Mouse (Mus musculus) midbrain, embryonic 10.5 days (tissue): ENCODE results near the gene Sars. TPM values are rescaled to one million over a fixed set of nuclear protein-coding genes. Genes with fewer than 3 reads are reported as not detected.

Source experiments
- DNase-seq: peaks from one replicate; pipeline ENCODE4 v3.0.0-alpha.2; 2017; ENCODE audit warnings: low spot score
- H3K27ac ChIP-seq: fragments of 300-500 bp; sonication (generic); replicated peaks from 2 replicates; pipeline ENCODE4 v1.5.1; 2016; ENCODE audit warnings: mild to moderate bottlenecking
- H3K27me3 ChIP-seq: fragments of 300-500 bp; sonication (generic); 2 replicates; pipeline ENCODE4 v1.6.1; 2016; ENCODE audit warnings: low read depth, mild to moderate bottlenecking; ENCODE audit not compliant: poor library complexity, severe bottlenecking
- H3K36me3 ChIP-seq: fragments of 300-500 bp; sonication (generic); 2 replicates; pipeline ENCODE4 v1.6.1; 2016; ENCODE audit warnings: mild to moderate bottlenecking, moderate library complexity
- H3K4me1 ChIP-seq: fragments of 300-500 bp; sonication (generic); 2 replicates; pipeline ENCODE4 v1.6.1; 2016
- H3K4me3 ChIP-seq: fragments of 300-500 bp; sonication (generic); 2 replicates; pipeline ENCODE4 v1.5.1; 2016; ENCODE audit warnings: mild to moderate bottlenecking, moderate library complexity
- H3K9me3 ChIP-seq: fragments of 300-500 bp; sonication (generic); replicated peaks from 2 replicates; pipeline ENCODE4 v1.6.1; 2016; ENCODE audit warnings: mild to moderate bottlenecking
- WGBS: fragments of 180-500 bp; shearing (Covaris S2); methylation state at CpG from one replicate; pipeline ENCODE4 v1.1.7; 2016; 5-methylcytosine and 5-hydroxymethylcytosine counted together
- polyA plus RNA-seq: library from polyadenylated mRNA; unstranded; fragments of >200 nt; fragmentation: Nextera tagmentation; extraction: Ambion mirVana; gene quantifications from 2 replicates; pipeline ENCODE4 v1.2.1, GENCODE M21; 2016

The Sars gene
- polyA plus RNA-seq, 1 experiment from 2014 or later = 179 TPM

GRCm38 (mm10) chr3:108445366-108445705 lies 327 bp upstream of the Sars start:
- DNase-seq = no peak
- 13% methylated on average over 6 of the region's 6 CpGs for WGBS
- peaks cover 46% of the 10 kb centered on the region for H3K4me1 ChIP-seq
- no peaks in the 10 kb centered on the region for H3K27me3 ChIP-seq
- H3K4me3 ChIP-seq = peak overlapping the region; percentile 91
- H3K27ac ChIP-seq = peak overlapping the region; percentile 92
- no peaks in the 10 kb centered on the region for H3K9me3 ChIP-seq
- H3K36me3 ChIP-seq = peaks cover 24% of the 10 kb centered on the region

DNA sequence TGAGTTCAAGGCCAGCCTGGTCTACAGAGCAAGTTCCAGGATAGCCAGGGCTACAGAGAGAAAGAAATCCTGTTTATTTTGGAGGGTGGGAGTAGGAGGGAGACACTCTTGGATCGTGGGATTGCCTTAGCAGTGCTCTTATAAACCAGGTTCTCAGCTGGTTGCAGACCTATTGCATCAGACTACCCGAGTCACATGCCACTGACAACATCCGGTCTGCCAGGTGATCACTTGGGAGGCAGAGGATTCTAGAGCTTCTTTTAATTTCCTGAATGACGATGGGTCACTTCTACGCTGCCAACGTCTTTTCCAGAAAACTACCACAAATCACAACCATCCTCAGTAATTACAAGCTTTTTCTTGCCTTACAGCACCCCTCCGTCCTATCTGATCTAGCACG lies 980 bp downstream of the Sars start:
- Histone ChIP-seq H3K27ac (peak overlapping the region; percentile 92), H3K9me3 (no peaks in the 10 kb centered on the region)
- WGBS = 35% methylated on average over 8 of the region's 8 CpGs

DNA sequence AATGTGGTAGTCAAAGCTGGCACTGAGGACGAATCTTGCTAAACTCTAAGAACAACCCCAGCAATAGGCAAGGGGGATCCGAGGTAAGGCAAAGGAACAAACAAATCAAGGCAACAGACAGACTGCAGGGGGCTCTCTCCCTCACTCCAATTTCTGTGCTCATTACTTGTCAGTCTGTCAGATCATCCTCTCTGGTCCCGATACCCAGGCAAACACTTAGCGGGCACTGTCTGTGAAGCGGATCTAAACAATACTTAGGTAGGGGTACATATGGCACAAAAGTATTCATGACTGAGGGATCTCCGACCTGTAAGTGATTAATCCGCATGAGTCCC lies 8.7 kb downstream of the Sars start:
- Histone ChIP-seq H3K27me3 (no peaks in the 10 kb centered on the region), H3K27ac (peak overlapping the region; percentile 95), H3K36me3 (peaks cover 71% of the 10 kb centered on the region), H3K9me3 (no peaks in the 10 kb centered on the region), H3K4me1 (peaks cover 66% of the 10 kb centered on the region), H3K4me3 (no peak overlapping the region)
- no peak for DNase-seq
- 79% methylated on average over 7 of the region's 7 CpGs for WGBS

More for the DNA sequence above, 980 bp downstream of the Sars start:
- Histone ChIP-seq H3K27me3 (no peaks in the 10 kb centered on the region), H3K4me1 (peaks cover 46% of the 10 kb centered on the region), H3K4me3 (peak overlapping the region; percentile 91), H3K36me3 (peaks cover 34% of the 10 kb centered on the region)
- no peak for DNase-seq

DNA sequence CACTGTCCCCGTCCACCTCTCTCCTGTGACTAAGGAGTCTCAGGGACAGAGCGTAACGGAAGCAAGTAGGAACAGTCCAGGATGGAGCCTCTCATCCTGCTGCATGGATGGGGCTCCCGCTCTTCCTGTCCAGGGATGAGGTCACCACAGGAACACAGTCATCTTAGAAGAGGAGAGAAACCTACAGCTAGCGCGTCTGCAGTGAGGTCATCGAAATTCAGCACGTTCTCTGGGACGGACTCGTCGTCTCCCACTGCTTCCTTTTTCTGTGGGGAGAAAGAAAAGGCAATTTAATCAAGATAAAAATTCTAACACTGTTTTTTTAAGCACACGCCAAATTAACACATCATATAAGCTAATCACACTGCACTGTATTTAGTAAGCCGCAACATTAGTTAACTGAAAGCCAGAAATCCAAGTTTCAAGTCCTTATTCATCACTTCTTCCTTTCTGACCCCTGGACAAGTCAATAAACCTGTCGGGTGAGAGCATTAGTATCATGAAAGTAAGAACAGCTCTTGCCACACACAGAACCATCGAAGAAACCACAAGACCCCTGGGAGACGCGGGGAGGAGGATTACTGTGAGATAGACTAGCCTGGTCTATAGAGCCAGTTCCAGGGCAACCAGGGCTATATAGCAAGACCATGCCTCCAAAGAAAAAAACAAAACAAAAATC lies 9.2 kb downstream of the Sars start:
- no peaks in the 10 kb centered on the region for H3K9me3 ChIP-seq
- peak overlapping the region; percentile 0; the same call in 1 of the 2 replicates for H3K4me3 ChIP-seq
- H3K27me3 ChIP-seq = no peaks in the 10 kb centered on the region
- DNase-seq = no peak
- WGBS = 85% methylated on average over 17 of the region's 17 CpGs
- H3K27ac ChIP-seq = peak overlapping the region; percentile 95
- H3K4me1 ChIP-seq = peaks cover 66% of the 10 kb centered on the region
- peaks cover 71% of the 10 kb centered on the region for H3K36me3 ChIP-seq

GRCm38 (mm10) chr3:108433881-108434495 lies 11.0 kb downstream of the Sars start:
- no peaks in the 10 kb centered on the region for H3K27me3 ChIP-seq
- H3K9me3 ChIP-seq = no peaks in the 10 kb centered on the region
- H3K4me1 ChIP-seq = peaks cover 67% of the 10 kb centered on the region
- H3K27ac ChIP-seq = peak overlapping the region; percentile 95
- peaks cover 75% of the 10 kb centered on the region for H3K36me3 ChIP-seq
- H3K4me3 ChIP-seq = peak overlapping the region; percentile 41
- 17% methylated on average over 19 of the region's 19 CpGs for WGBS
- DNase-seq = no peak

DNA sequence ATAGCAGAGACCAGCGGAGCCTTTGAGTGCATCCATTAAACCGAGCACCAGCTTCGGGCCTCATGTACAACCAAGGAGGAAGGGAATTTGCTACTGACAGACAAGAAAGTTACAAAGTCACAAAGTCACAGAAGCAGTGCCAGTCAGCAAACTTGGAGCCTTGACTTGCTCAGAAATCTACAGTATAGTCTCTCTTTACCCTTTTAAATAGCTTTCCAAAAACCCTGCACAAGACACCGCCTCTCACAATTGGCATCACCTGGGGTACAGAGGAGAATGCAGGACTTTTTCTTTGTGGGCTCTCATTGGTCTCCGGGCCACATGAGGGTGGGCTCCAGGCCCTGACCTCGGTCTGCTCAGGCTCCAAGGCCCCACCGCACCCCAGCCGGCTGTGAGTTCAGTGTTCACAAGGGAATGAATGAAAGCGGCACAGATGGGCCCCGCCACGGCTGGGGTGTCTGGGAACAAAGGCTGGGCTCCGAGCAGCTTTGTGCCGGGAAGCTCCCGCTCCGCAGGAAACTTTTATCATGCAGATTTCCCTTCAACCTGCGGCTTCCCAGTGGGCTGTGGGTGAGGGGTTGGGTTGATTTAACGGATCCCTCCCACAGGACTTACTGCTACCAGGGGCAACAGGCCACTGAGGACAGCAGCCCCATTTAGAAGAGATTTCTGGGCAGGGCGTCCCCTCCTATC lies 11.7 kb downstream of the Sars start:
- H3K4me3 ChIP-seq = peak overlapping the region; percentile 41
- 14% methylated on average over 18 of the region's 18 CpGs for WGBS
- H3K36me3 ChIP-seq = peaks cover 75% of the 10 kb centered on the region
- H3K27me3 ChIP-seq = no peaks in the 10 kb centered on the region
- H3K27ac ChIP-seq = peak overlapping the region; percentile 95
- H3K9me3 ChIP-seq = no peaks in the 10 kb centered on the region
- H3K4me1 ChIP-seq = peaks cover 71% of the 10 kb centered on the region
- peak; percentile 97 for DNase-seq

DNA sequence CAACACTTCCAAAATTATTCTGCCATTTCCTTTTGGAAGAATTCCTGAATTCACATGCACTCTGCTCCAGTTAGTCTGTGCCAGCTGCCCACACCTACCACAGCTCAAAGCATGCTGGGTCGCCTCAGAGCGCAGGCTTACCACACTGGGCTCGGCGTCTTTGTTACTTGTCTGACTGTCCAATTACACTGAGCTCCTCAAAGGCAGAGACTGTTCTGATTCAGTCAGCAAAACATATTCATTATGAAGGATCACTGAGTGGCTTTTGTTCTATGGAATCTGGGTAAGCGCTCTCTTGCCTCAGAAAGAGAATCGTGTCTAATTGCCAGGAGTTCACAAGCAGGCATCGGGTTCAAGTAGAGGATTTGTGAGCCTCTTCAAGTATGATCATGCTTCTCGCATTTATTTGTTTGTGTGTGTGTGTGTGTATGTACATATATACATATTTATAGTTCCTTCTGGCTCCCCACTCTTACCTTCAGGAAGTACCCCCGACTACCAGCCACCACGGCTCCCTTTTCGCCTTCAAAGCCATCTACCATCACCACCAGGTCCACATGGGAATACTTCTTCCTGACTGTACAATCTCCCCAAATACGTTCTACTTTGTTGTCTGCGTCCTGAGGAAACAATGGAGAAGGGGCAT lies 12.3 kb downstream of the Sars start:
- H3K4me1 ChIP-seq = peaks cover 71% of the 10 kb centered on the region
- peak overlapping the region; percentile 41 for H3K4me3 ChIP-seq

GRCm38 (mm10) chr3:108425624-108426018 lies 19.4 kb downstream of the Sars start:
- Histone ChIP-seq H3K9me3 (no peaks in the 10 kb centered on the region), H3K36me3 (peaks cover 64% of the 10 kb centered on the region), H3K27ac (peak overlapping the region; percentile 84), H3K4me3 (peak overlapping the region; percentile 28), H3K4me1 (peaks cover 55% of the 10 kb centered on the region), H3K27me3 (no peaks in the 10 kb centered on the region)
- 82% methylated on average over 6 of the region's 6 CpGs for WGBS
- DNase-seq = no peak

More for the DNA sequence above, 12.3 kb downstream of the Sars start:
- H3K9me3 ChIP-seq = no peaks in the 10 kb centered on the region
- DNase-seq = no peak
- no peaks in the 10 kb centered on the region for H3K27me3 ChIP-seq
- H3K27ac ChIP-seq = peak overlapping the region; percentile 95
- 31% methylated on average over 13 of the region's 13 CpGs for WGBS
- peaks cover 77% of the 10 kb centered on the region for H3K36me3 ChIP-seq

DNA sequence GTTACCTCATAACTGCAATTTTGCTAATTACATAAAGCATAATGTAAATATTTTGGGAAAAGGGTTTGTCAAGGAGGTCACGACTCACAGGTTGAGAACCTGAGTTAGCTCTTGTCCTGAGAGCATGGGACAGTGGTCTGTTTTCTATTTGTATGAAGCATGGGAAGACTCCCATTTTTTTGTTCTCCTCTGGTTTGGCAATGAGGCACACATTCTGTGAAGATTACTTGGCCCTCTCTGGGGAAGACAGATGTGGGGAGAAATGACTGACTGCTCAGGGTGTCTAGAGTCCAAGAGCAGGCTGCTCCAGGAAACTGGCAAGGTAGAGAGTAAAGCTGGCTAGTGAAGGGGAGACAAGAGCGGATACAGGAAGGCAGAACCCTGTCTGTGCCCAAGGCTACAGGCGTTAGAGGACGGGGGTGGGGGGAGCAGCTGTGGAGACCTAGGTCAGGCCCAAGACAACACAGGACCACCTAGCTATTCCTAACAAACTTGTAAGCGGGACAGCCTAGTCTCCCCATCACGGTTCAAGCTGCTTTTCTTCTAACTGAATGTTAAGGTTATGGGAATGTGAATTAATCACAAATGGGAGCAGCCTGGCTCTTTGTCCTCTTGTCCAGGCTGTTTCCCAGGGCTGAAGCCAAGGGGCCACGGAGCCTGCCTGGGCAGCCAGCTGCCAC lies 19.9 kb downstream of the Sars start:
- no peak for DNase-seq
- 56% methylated on average over 7 of the region's 7 CpGs for WGBS
- Histone ChIP-seq H3K4me3 (no peak overlapping the region), H3K27me3 (no peaks in the 10 kb centered on the region), H3K4me1 (peaks cover 55% of the 10 kb centered on the region), H3K36me3 (peaks cover 58% of the 10 kb centered on the region), H3K27ac (peak overlapping the region; percentile 84), H3K9me3 (no peaks in the 10 kb centered on the region)

GRCm38 (mm10) chr3:108423844-108424801 lies 20.9 kb downstream of the Sars start:
- DNase-seq = peak; percentile 50
- Histone ChIP-seq H3K4me3 (peak overlapping the region; percentile 41), H3K27ac (peak overlapping the region; percentile 84), H3K36me3 (peaks cover 49% of the 10 kb centered on the region), H3K4me1 (peaks cover 58% of the 10 kb centered on the region), H3K9me3 (no peaks in the 10 kb centered on the region), H3K27me3 (no peaks in the 10 kb centered on the region)
- WGBS = 19% methylated on average over 11 of the region's 11 CpGs

DNA sequence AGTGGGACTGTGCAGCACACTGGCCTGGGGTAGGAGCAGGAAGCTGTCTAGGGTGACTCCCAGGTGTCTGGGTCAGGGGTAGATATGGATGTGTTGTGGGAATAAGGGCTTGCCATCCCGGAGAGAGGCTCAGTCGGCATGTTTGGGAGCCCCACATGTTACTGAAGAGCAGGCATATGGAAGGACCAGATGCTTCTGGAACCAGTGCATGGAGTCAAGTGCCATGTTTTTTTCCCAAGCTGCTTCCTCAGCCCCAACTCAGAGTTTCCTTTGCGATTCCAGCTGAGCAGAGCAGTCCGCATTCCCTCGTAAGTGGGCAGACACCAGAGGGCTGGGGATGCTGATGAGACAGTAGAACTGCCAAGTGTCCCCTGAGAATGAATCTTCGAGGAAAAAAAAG lies 22.0 kb downstream of the Sars start:
- no peak for DNase-seq
- Histone ChIP-seq H3K9me3 (no peaks in the 10 kb centered on the region), H3K4me1 (peaks cover 60% of the 10 kb centered on the region), H3K4me3 (no peak overlapping the region), H3K27ac (peak overlapping the region; percentile 84), H3K27me3 (peaks cover 6% of the 10 kb centered on the region), H3K36me3 (peaks cover 38% of the 10 kb centered on the region)
- 55% methylated on average over 6 of the region's 6 CpGs for WGBS
